Mouse (Mus musculus): ENCODE results near the gene Iqcn.

GRCm38 (mm10) chr8:70698310-70699109 lies 4.7 kb upstream of the Iqcn start, which contains the start of gene Jund:
- TF ChIP-seq USF1 (IDR thresholded peaks at IDR 0.05; ENCODE audit: low read depth) (no peak), CTCF (IDR thresholded peaks at IDR 0.05; ENCODE audit: control insufficient read depth, insufficient read depth, insufficient read length) (no peak)
